Comparison of ENCODE assay signal across 1 mouse cellular context in genomic region chr2:30055310-30055709, GRCm38 (mm10). TPM values are rescaled to one million over a fixed set of nuclear protein-coding genes. Genes with fewer than 3 reads are reported as not detected.
"Had no signal": no experiment of that assay in that cellular context is flagged by ENCODE, and none has a peak within 500 bp of the region (broad histone marks: within the 10 kb centered on the region; RNA-seq: fewer than 3 reads in every experiment).

No protein-coding gene starts in this region.

RNA-seq across cellular contexts. Expression of gene Wdr34, which starts 6.6 kb away (rescaled TPM):
- total RNA-seq: monocyte, adult 5-6 weeks had no signal
